Comparison of ENCODE assay signal across 16 mouse cellular contexts in the genomic region with DNA sequence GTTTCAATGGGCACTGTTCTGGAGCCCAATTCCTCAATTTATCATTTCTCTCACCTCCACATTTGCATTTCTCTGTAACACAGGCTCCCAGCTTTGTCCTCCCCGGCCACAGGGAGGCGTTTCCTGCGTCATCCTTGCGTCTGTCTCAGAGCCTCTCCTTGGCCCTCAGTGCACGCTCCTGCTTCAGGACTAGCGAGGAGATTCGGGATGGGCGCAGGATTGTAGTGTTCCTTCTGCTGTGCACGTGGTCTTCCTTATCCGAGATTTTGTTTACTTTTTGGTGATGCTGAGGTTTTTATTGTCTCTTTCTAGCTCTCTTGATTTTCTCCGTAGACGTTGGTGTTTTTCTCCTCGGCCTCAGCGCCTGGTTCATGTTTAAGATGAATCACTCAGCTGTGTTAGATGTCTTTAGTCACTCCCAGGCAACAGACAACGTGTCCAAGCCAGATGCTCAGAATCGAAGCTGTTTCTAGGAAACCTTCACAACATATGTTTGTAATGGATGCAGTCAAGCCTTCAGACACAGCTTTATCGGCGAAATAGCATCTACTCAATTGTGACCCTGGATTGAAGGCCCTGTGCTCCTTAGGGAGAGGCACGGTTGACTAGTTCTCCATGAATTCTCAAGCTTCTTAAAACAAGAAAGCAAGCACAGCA. TPM values are rescaled to one million over a fixed set of nuclear protein-coding genes. Genes with fewer than 3 reads are reported as not detected.
A peak's percentile ranks its signal among the peaks of the same experiment; 100 is the strongest.
DNase-seq lines count a peak whose midpoint lies in the region; ATAC-seq and TF ChIP-seq lines count a peak whose summit lies in the region.
"Had no signal": no experiment of that assay in that cellular context is flagged by ENCODE, and none has a peak within 500 bp of the region (broad histone marks: within the 10 kb centered on the region; RNA-seq: fewer than 3 reads in every experiment).

No protein-coding gene starts in this region.

- H3K36me3 ChIP-seq in lung, postnatal 0 days (ENCODE audit: insufficient read depth, low read length), result no peaks in the 10 kb centered on the region
- H3K36me3 ChIP-seq in forebrain, embryonic 13.5 days (ENCODE audit: poor library complexity, severe bottlenecking), result no peaks in the 10 kb centered on the region
- H3K36me3 ChIP-seq: kidney, embryonic 15.5 days; limb, embryonic 10.5 days; midbrain, embryonic 12.5 days had no signal

- intact Hi-C loops in left cerebral cortex, postnatal 4 days (cut with DNase I), result no loop called here

- H3K9me3 ChIP-seq in lung, postnatal 0 days (ENCODE audit: low read length), result no peaks in the 10 kb centered on the region
- H3K9me3 ChIP-seq in forebrain, embryonic 13.5 days (replicated peaks), result no peaks in the 10 kb centered on the region
- H3K9me3 ChIP-seq: kidney, embryonic 15.5 days; limb, embryonic 10.5 days; midbrain, embryonic 12.5 days had no signal

- peak; percentile 40 for TF ChIP-seq CTCF in lung, postnatal 0 days (IDR thresholded peaks at IDR 0.05)

- TF ChIP-seq EP300 in lung, postnatal 0 days (IDR thresholded peaks at IDR 0.05), result no peak

- no peaks in the 10 kb centered on the region for H3K27me3 ChIP-seq in lung, postnatal 0 days (replicated peaks; ENCODE audit: insufficient read depth, low read length)
- H3K27me3 ChIP-seq in forebrain, embryonic 13.5 days, result no peaks in the 10 kb centered on the region
- H3K27me3 ChIP-seq: kidney, embryonic 15.5 days; midbrain, embryonic 12.5 days had no signal

- H3K27ac ChIP-seq in lung, postnatal 0 days (ENCODE audit: low read length), result no peak overlapping the region
- no peak overlapping the region for H3K27ac ChIP-seq in forebrain, embryonic 13.5 days
- H3K27ac ChIP-seq: kidney, embryonic 15.5 days; limb, embryonic 10.5 days; midbrain, embryonic 12.5 days had no signal

- WGBS in lung, postnatal 0 days, result 48% methylated on average over 19 of the region's 19 CpGs
- WGBS in forebrain, embryonic 13.5 days, result 67% methylated on average over 19 of the region's 19 CpGs

- no peak for DNase-seq in frontal cortex, postnatal 14 days (ENCODE audit: low spot score in 2 of 2)
- no peak for DNase-seq in lung, postnatal 0 days (ENCODE audit: low spot score)
- no peak for DNase-seq in lung, postnatal 25 days (ENCODE audit: low spot score)
- DNase-seq in R1 (ENCODE audit: low read depth, low spot score), result peak; percentile 83
- DNase-seq in left cerebral cortex, postnatal 4 days, result peak; percentile 29
- no peak for DNase-seq in lung, postnatal 4 days
- DNase-seq: cerebellum, postnatal 36 days; heart, postnatal 10 days; liver, postnatal 0 days; spleen, adult 18-20 months; thymus, postnatal 14 days had no signal

- ATAC-seq in frontal cortex, adult (ENCODE audit: low TSS enrichment), result peak; percentile 95
- no peak for ATAC-seq in lung, postnatal 0 days
- no peak for ATAC-seq in forebrain, embryonic 13.5 days
- ATAC-seq: liver, postnatal 0 days had no signal

- H3K4me3 ChIP-seq in lung, postnatal 0 days (ENCODE audit: low read depth, low read length), result no peak overlapping the region
- H3K4me3 ChIP-seq in forebrain, embryonic 13.5 days, result no peak overlapping the region
- H3K4me3 ChIP-seq: kidney, embryonic 15.5 days; limb, embryonic 10.5 days; midbrain, embryonic 12.5 days had no signal

- H3K4me1 ChIP-seq in lung, postnatal 0 days (ENCODE audit: insufficient read depth, low read depth, low read length), result no peaks in the 10 kb centered on the region
- no peaks in the 10 kb centered on the region for H3K4me1 ChIP-seq in forebrain, embryonic 13.5 days
- H3K4me1 ChIP-seq: midbrain, embryonic 12.5 days had no signal

- no peak overlapping the region for H3K9ac ChIP-seq in lung, postnatal 0 days (replicated peaks; ENCODE audit: low read depth)
- no peak overlapping the region for H3K9ac ChIP-seq in forebrain, embryonic 13.5 days
- H3K9ac ChIP-seq: kidney, embryonic 15.5 days; liver, postnatal 0 days; midbrain, embryonic 12.5 days had no signal

- H3K4me2 ChIP-seq in lung, postnatal 0 days (replicated peaks; ENCODE audit: low read depth, low read length), result no peak overlapping the region
- H3K4me2 ChIP-seq in forebrain, embryonic 13.5 days, result no peak overlapping the region
- H3K4me2 ChIP-seq: kidney, embryonic 15.5 days; midbrain, embryonic 12.5 days had no signal

RNA-seq across cellular contexts. Expression of a gene that starts 20.0 kb away (rescaled TPM):
- polyA plus RNA-seq in lung, postnatal 0 days (2015; fragmentation: Nextera tagmentation; extraction: Ambion mirVana), result 3.6 and 4.1 TPM in 2 replicates
- total RNA-seq in left cerebral cortex, postnatal 4 days (2021), result 1 to 10 TPM; 5.4 to 5.6 TPM
- 0.30 and 0.49 TPM in 2 replicates for polyA plus RNA-seq in forebrain, embryonic 13.5 days (2015; fragmentation: Nextera tagmentation; extraction: Ambion mirVana)
- total RNA-seq: heart, postnatal 10 days had no signal
- polyA plus RNA-seq: liver, postnatal 0 days had no signal

RNA-seq across cellular contexts. Expression of a gene that starts 27.6 kb away (rescaled TPM):
- polyA plus RNA-seq in lung, postnatal 0 days (2015; fragmentation: Nextera tagmentation; extraction: Ambion mirVana), result 112 and 114 TPM in 2 replicates
- total RNA-seq in left cerebral cortex, postnatal 4 days (2021), result 100 to 1,000 TPM; 229 to 238 TPM
- 434 and 500 TPM in 2 replicates for polyA plus RNA-seq in forebrain, embryonic 13.5 days (2015; fragmentation: Nextera tagmentation; extraction: Ambion mirVana)

RNA-seq across cellular contexts. Expression of a gene that starts 51.6 kb away (rescaled TPM):
- polyA plus RNA-seq in lung, postnatal 0 days (2015; fragmentation: Nextera tagmentation; extraction: Ambion mirVana), result 456 and 488 TPM in 2 replicates
- total RNA-seq in left cerebral cortex, postnatal 4 days (2021), result 100 to 1,000 TPM; 423 to 424 TPM
- 544 and 592 TPM in 2 replicates for polyA plus RNA-seq in forebrain, embryonic 13.5 days (2015; fragmentation: Nextera tagmentation; extraction: Ambion mirVana)

Comparison
In these comparisons a context has a peak if more than half of its experiments do, and no peak if none do; other contexts are left out.
1. DNase-seq: peak in R1 (single experiment) and left cerebral cortex, postnatal 4 days (single experiment); none in frontal cortex, postnatal 14 days (0 of 2), lung, postnatal 0 days (single experiment), lung, postnatal 25 days (single experiment) and lung, postnatal 4 days (0 of 2).